Mouse (Mus musculus): Measurements from ENCODE around the gene Psmg1. TPM values are rescaled to one million over a fixed set of nuclear protein-coding genes. Genes with fewer than 3 reads are reported as not detected.
"Not testable (repeated sequence)": the region's sequence is repeated elsewhere in the genome, so short reads cannot be mapped to it uniquely, and the experiment has no call there.

The Psmg1 gene
- polyA plus RNA-seq, 1 experiment from 2014 or later, result 62.0 TPM

- Histone ChIP-seq H3K27ac (ENCODE audit: low read length) (no peak overlapping the region), H3K9ac (replicated peaks; ENCODE audit: low read depth, low read length) (no peak overlapping the region), H3K4me1 (replicated peaks; ENCODE audit: control insufficient read depth, insufficient read depth, low read length) (no peaks in the 10 kb centered on the region), H3K9me3 (ENCODE audit: control insufficient read depth, low read length) (no peaks in the 10 kb centered on the region), H3K36me3 (ENCODE audit: control insufficient read depth, insufficient read depth) (no peaks in the 10 kb centered on the region), H3K27me3 (replicated peaks; ENCODE audit: control insufficient read depth, insufficient read depth, low read length) (no peaks in the 10 kb centered on the region), H3K4me3 (replicated peaks; ENCODE audit: low read length) (no peak overlapping the region), H3K4me2 (ENCODE audit: low read length) (no peak overlapping the region)
- 53% methylated on average over 11 of the region's 11 CpGs for WGBS
- no peak for ATAC-seq
These were observed 26.2 kb downstream of the Psmg1 start for GRCm38 (mm10) chr16:95964427-95965023.

- not testable (repeated sequence) for ATAC-seq; H3K36me3 ChIP-seq (ENCODE audit: control insufficient read depth, insufficient read depth)
- 61% methylated on average over 1 of the region's 1 CpGs for WGBS
These were observed 29.3 kb downstream of the Psmg1 start for GRCm38 (mm10) chr16:95961484-95961883.

DNA sequence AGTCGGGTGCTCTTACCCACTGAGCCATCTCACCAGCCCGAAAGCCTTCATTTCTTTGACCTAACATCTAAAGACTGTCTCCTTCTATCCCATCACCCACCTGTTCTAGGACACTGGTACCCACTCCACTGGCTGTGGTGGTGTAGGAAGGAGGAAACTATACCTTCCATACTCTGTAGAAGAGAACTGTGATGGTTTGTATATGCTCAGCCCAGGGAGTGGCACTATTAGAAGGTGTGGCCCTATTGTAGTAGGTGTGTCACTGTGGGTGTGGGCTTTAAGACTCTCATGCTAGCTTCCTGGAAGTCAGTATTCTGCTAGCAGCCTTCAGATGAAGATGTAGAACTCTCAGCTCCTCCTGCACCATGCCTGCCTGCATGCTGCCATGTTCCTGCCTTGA is 30.1 kb downstream of the Psmg1 start:
- not testable (repeated sequence) for H3K9me3 ChIP-seq (ENCODE audit: control insufficient read depth, low read length); H3K27me3 ChIP-seq (replicated peaks; ENCODE audit: control insufficient read depth, insufficient read depth, low read length); ATAC-seq; H3K27ac ChIP-seq (ENCODE audit: low read length); H3K9ac ChIP-seq (replicated peaks; ENCODE audit: low read depth, low read length); H3K4me2 ChIP-seq (ENCODE audit: low read length); H3K36me3 ChIP-seq (ENCODE audit: control insufficient read depth, insufficient read depth); H3K4me3 ChIP-seq (replicated peaks; ENCODE audit: low read length); H3K4me1 ChIP-seq (replicated peaks; ENCODE audit: control insufficient read depth, insufficient read depth, low read length)
- 94% methylated on average over 2 of the region's 2 CpGs for WGBS

More at GRCm38 (mm10) chr16:95961484-95961883, 29.3 kb downstream of the Psmg1 start:
- not testable (repeated sequence) for H3K27me3 ChIP-seq (replicated peaks; ENCODE audit: control insufficient read depth, insufficient read depth, low read length); H3K27ac ChIP-seq (ENCODE audit: low read length); H3K4me2 ChIP-seq (ENCODE audit: low read length); H3K4me1 ChIP-seq (replicated peaks; ENCODE audit: control insufficient read depth, insufficient read depth, low read length); H3K4me3 ChIP-seq (replicated peaks; ENCODE audit: low read length); H3K9me3 ChIP-seq (ENCODE audit: control insufficient read depth, low read length); H3K9ac ChIP-seq (replicated peaks; ENCODE audit: low read depth, low read length)

DNA sequence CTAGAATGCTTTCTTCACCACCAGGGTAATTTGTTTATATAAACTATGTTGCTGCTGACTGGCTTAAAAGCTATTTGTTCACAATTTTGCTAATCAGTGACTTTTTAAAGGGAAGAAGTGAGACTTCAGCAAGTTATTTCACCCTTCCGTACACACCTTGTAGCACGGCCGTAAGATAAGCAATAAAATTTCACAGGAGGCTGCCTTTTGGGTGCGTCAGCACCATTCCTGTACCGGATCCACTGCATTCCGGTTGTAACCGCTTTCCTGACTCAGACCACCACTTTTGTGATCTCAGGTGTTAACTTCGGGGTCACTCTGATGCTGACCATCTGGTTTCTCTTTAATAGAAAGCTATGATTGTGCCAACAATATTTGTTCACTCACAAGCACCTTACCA is 32.7 kb downstream of the Psmg1 start:
- WGBS, result 93% methylated on average over 8 of the region's 8 CpGs
- no peak for ATAC-seq

DNA sequence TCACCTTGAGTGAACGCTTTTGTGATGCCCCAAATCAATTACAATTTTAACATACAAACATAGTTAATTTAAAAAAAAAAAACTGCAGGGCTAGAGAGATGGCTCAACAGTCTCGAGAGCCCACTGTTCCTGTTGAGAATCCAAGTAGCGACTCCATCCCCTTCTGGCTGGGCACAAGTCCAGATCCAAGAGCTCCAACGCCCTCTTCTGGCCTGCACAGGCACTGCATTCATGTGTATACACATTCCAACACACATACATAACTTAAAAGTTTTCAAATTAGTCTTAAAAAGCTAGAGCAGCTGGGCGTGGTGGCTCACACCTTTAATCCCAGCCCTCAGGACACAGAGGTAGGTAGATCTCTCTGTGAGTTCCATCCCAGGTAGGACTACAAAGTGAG is 34.1 kb downstream of the Psmg1 start:
- H3K9me3 ChIP-seq (ENCODE audit: control insufficient read depth, low read length), result no peaks in the 10 kb centered on the region
- ATAC-seq, result no peak
- no peaks in the 10 kb centered on the region for H3K4me1 ChIP-seq (replicated peaks; ENCODE audit: control insufficient read depth, insufficient read depth, low read length)
- H3K27me3 ChIP-seq (replicated peaks; ENCODE audit: control insufficient read depth, insufficient read depth, low read length), result no peaks in the 10 kb centered on the region
- 63% methylated on average over 5 of the region's 5 CpGs for WGBS
- no peak overlapping the region for H3K9ac ChIP-seq (replicated peaks; ENCODE audit: low read depth, low read length)
- no peak overlapping the region for H3K4me2 ChIP-seq (ENCODE audit: low read length)
- H3K4me3 ChIP-seq (replicated peaks; ENCODE audit: low read length), result no peak overlapping the region
- H3K27ac ChIP-seq (ENCODE audit: low read length), result no peak overlapping the region
- H3K36me3 ChIP-seq (ENCODE audit: control insufficient read depth, insufficient read depth), result no peaks in the 10 kb centered on the region

More for the DNA sequence above, 32.7 kb downstream of the Psmg1 start:
- H3K27ac ChIP-seq (ENCODE audit: low read length), result no peak overlapping the region
- no peaks in the 10 kb centered on the region for H3K36me3 ChIP-seq (ENCODE audit: control insufficient read depth, insufficient read depth)
- no peaks in the 10 kb centered on the region for H3K4me1 ChIP-seq (replicated peaks; ENCODE audit: control insufficient read depth, insufficient read depth, low read length)
- no peaks in the 10 kb centered on the region for H3K27me3 ChIP-seq (replicated peaks; ENCODE audit: control insufficient read depth, insufficient read depth, low read length)
- H3K4me2 ChIP-seq (ENCODE audit: low read length), result no peak overlapping the region
- H3K9ac ChIP-seq (replicated peaks; ENCODE audit: low read depth, low read length), result no peak overlapping the region
- no peak overlapping the region for H3K4me3 ChIP-seq (replicated peaks; ENCODE audit: low read length)
- H3K9me3 ChIP-seq (ENCODE audit: control insufficient read depth, low read length), result no peaks in the 10 kb centered on the region

GRCm38 (mm10) chr16:95955716-95956346 is 34.9 kb downstream of the Psmg1 start:
- Histone ChIP-seq H3K27me3 (replicated peaks; ENCODE audit: control insufficient read depth, insufficient read depth, low read length) (no peaks in the 10 kb centered on the region), H3K9ac (replicated peaks; ENCODE audit: low read depth, low read length) (no peak overlapping the region), H3K4me3 (replicated peaks; ENCODE audit: low read length) (no peak overlapping the region), H3K4me2 (ENCODE audit: low read length) (no peak overlapping the region), H3K9me3 (ENCODE audit: control insufficient read depth, low read length) (no peaks in the 10 kb centered on the region), H3K27ac (ENCODE audit: low read length) (no peak overlapping the region), H3K36me3 (ENCODE audit: control insufficient read depth, insufficient read depth) (no peaks in the 10 kb centered on the region), H3K4me1 (replicated peaks; ENCODE audit: control insufficient read depth, insufficient read depth, low read length) (no peaks in the 10 kb centered on the region)
- ATAC-seq, result no peak
- WGBS, result 90% methylated on average over 5 of the region's 5 CpGs

DNA sequence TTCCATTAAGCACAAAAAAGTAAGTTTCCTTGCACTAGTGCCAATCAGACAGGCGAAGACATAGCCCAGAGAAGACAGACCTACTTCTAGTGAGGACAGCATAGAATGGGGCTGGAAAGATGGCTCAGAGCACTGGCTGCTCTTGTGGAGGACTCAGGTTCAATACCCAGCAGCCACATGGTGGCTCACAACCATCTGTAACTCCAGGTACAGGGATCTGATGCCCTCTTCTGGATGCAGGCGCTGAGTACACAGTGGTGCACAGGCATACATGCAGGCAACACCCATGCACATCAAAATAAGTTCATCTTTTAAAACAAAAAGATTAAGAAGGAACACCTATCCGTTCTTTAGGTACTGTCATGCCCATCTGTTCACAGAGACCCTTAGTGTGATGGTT is 36.4 kb downstream of the Psmg1 start:
- Histone ChIP-seq H3K27ac (ENCODE audit: low read length) (no peak overlapping the region), H3K9me3 (ENCODE audit: control insufficient read depth, low read length) (no peaks in the 10 kb centered on the region), H3K27me3 (replicated peaks; ENCODE audit: control insufficient read depth, insufficient read depth, low read length) (no peaks in the 10 kb centered on the region), H3K4me1 (replicated peaks; ENCODE audit: control insufficient read depth, insufficient read depth, low read length) (no peaks in the 10 kb centered on the region), H3K4me2 (ENCODE audit: low read length) (no peak overlapping the region), H3K9ac (replicated peaks; ENCODE audit: low read depth, low read length) (no peak overlapping the region), H3K36me3 (ENCODE audit: control insufficient read depth, insufficient read depth) (no peaks in the 10 kb centered on the region), H3K4me3 (replicated peaks; ENCODE audit: low read length) (no peak overlapping the region)
- WGBS, result 86% methylated on average over 3 of the region's 3 CpGs
- ATAC-seq, result no peak

GRCm38 (mm10) chr16:95953159-95953650 is 37.6 kb downstream of the Psmg1 start:
- WGBS, result 94% methylated on average over 4 of the region's 4 CpGs
- Histone ChIP-seq H3K27me3 (replicated peaks; ENCODE audit: control insufficient read depth, insufficient read depth, low read length) (no peaks in the 10 kb centered on the region), H3K4me1 (replicated peaks; ENCODE audit: control insufficient read depth, insufficient read depth, low read length) (no peaks in the 10 kb centered on the region), H3K4me3 (replicated peaks; ENCODE audit: low read length) (no peak overlapping the region), H3K36me3 (ENCODE audit: control insufficient read depth, insufficient read depth) (no peaks in the 10 kb centered on the region), H3K9ac (replicated peaks; ENCODE audit: low read depth, low read length) (no peak overlapping the region), H3K27ac (ENCODE audit: low read length) (no peak overlapping the region), H3K4me2 (ENCODE audit: low read length) (no peak overlapping the region), H3K9me3 (ENCODE audit: control insufficient read depth, low read length) (no peaks in the 10 kb centered on the region)
- ATAC-seq, result no peak

GRCm38 (mm10) chr16:95951471-95951870 is 39.3 kb downstream of the Psmg1 start:
- H3K9ac ChIP-seq (replicated peaks; ENCODE audit: low read depth, low read length), result no peak overlapping the region
- ATAC-seq, result no peak
- H3K9me3 ChIP-seq (ENCODE audit: control insufficient read depth, low read length), result no peaks in the 10 kb centered on the region
- H3K4me2 ChIP-seq (ENCODE audit: low read length), result no peak overlapping the region
- H3K27me3 ChIP-seq (replicated peaks; ENCODE audit: control insufficient read depth, insufficient read depth, low read length), result no peaks in the 10 kb centered on the region
- no peaks in the 10 kb centered on the region for H3K4me1 ChIP-seq (replicated peaks; ENCODE audit: control insufficient read depth, insufficient read depth, low read length)
- H3K4me3 ChIP-seq (replicated peaks; ENCODE audit: low read length), result no peak overlapping the region
- H3K36me3 ChIP-seq (ENCODE audit: control insufficient read depth, insufficient read depth), result no peaks in the 10 kb centered on the region
- 95% methylated on average over 2 of the region's 2 CpGs for WGBS
- no peak overlapping the region for H3K27ac ChIP-seq (ENCODE audit: low read length)
